Mouse (Mus musculus): ENCODE data around the gene Setd1b.

DNA sequence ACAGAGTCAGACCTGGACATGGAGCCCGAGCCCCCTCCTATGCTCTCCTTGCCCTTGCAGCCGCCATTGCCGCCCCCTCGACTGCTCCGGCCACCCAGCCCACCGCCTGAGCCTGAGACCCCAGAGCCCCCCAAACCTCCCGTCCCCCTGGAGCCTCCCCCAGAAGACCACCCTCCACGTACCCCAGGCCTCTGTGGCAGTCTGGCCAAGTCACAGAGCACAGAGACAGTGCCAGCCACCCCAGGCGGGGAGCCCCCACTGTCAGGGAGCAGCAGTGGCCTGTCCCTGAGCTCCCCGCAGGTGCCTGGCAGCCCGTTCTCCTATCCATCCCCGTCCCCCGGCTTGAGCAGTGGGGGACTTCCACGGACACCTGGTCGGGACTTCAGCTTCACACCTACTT lies 17.9 kb downstream of the Setd1b start:
- TF ChIP-seq CTCF (IDR thresholded peaks at IDR 0.05; ENCODE audit: low read depth) (no peak), EP300 (optimal IDR thresholded peaks at IDR 0.05) (no peak)
